Mouse (Mus musculus) lung, embryonic 16.5 days (tissue): ENCODE measurements at regions not wholly inside any gene's neighbourhood (a gene's known extent, or its start where the extent isn't known, plus 50 kb on each side); places are given as distances from the start of the nearest gene placed in this dataset.

Experiments
- ATAC-seq: fragments of 200-750 bp; cut with Nextera tagmentation; 2 replicates; pipeline ENCODE4 v1.8.0; 2017; ENCODE audit warnings: low read depth, mild to moderate bottlenecking, moderate library complexity
- H3K27ac ChIP-seq: fragments of 300-500 bp; sonication (generic); 2 replicates; pipeline ENCODE4 v1.5.1; 2014; ENCODE audit warnings: mild to moderate bottlenecking, control low read depth, low read length
- H3K27me3 ChIP-seq: fragments of 300-500 bp; sonication (generic); 2 replicates; pipeline ENCODE4 v1.6.1; 2014; ENCODE audit warnings: low read depth, low read length, mixed read lengths; ENCODE audit not compliant: control insufficient read depth, insufficient read depth
- H3K36me3 ChIP-seq: fragments of 300-500 bp; sonication (generic); 2 replicates; pipeline ENCODE4 v1.6.1; 2014; ENCODE audit warnings: low read length; ENCODE audit not compliant: control insufficient read depth, insufficient read depth
- H3K4me1 ChIP-seq: fragments of 300-500 bp; sonication (generic); replicated peaks from 2 replicates; pipeline ENCODE4 v1.6.1; 2014; ENCODE audit warnings: low read length, mixed read lengths; ENCODE audit not compliant: control insufficient read depth, insufficient read depth
- H3K4me2 ChIP-seq: fragments of 300-500 bp; sonication (generic); 2 replicates; pipeline ENCODE4 v1.6.1; 2014; ENCODE audit warnings: low read depth, low read length, control low read depth
- H3K4me3 ChIP-seq: fragments of 300-500 bp; sonication (generic); 2 replicates; pipeline ENCODE4 v1.5.1; 2014; ENCODE audit warnings: mild to moderate bottlenecking, low read length, control low read depth
- H3K9ac ChIP-seq: fragments of 300-500 bp; sonication (generic); 2 replicates; pipeline ENCODE4 v1.6.1; 2014; ENCODE audit warnings: low read length, control low read depth
- H3K9me3 ChIP-seq: fragments of 300-500 bp; sonication (generic); 2 replicates; pipeline ENCODE4 v1.6.1; 2016; ENCODE audit warnings: low read length; ENCODE audit not compliant: control insufficient read depth
- WGBS: fragments of 180-500 bp; shearing (Covaris S2); extraction: QIAGEN DNeasy Blood & Tissue Kit; methylation state at CpG from one replicate; pipeline ENCODE4 v1.1.7; 2014; 5-methylcytosine and 5-hydroxymethylcytosine counted together

DNA sequence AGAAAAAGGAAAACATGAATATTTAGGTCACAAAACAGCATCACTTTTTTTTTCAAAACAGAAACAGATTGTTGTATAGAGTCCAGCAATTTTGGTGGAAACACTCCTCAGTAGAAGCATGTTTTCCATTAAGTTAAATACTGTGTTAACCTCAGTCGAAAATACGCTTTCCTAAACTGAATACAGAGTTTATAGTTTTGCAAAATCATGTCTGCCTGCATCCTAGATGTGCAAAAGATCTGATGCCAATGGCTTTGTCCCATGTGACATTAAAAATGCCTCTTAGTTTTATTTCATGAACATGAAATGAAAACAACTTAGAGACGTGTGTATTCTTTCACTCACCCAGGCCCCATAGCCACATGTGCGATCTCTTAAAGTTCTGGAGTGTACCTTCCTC is 163.5 kb upstream of the N6amt1 start:
- Histone ChIP-seq H3K27me3 (no peaks in the 10 kb centered on the region), H3K9me3 (no peaks in the 10 kb centered on the region), H3K4me3 (no peak overlapping the region), H3K4me1 (no peaks in the 10 kb centered on the region), H3K36me3 (no peaks in the 10 kb centered on the region), H3K27ac (no peak overlapping the region), H3K9ac (no peak overlapping the region), H3K4me2 (no peak overlapping the region)
- WGBS: 87% methylated on average over 4 of the region's 4 CpGs
- no peak for ATAC-seq

DNA sequence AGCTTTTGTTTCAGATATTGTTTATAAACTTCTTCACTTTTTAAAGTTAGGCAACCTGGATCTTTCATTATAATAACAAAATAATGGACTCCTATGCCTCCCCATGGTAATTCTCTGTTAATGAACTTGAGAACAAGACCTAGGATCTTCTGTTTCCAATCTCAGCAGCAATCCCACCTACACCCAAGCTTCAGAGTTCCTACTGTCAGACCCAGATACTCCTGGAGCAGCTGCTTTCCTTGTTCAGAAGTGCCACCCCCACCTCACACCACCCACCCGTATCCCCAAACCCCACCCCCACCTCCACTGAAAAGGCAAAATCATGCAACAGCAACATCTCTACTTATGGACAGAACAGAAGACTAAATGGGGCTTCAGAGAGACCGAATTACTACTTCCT is 165.2 kb upstream of the N6amt1 start:
- Histone ChIP-seq H3K36me3 (no peaks in the 10 kb centered on the region), H3K4me1 (no peaks in the 10 kb centered on the region), H3K4me2 (no peak overlapping the region), H3K27me3 (no peaks in the 10 kb centered on the region), H3K9me3 (no peaks in the 10 kb centered on the region), H3K4me3 (no peak overlapping the region), H3K27ac (no peak overlapping the region), H3K9ac (no peak overlapping the region)
- WGBS: 61% methylated on average over 2 of the region's 2 CpGs
- ATAC-seq: no peak

DNA sequence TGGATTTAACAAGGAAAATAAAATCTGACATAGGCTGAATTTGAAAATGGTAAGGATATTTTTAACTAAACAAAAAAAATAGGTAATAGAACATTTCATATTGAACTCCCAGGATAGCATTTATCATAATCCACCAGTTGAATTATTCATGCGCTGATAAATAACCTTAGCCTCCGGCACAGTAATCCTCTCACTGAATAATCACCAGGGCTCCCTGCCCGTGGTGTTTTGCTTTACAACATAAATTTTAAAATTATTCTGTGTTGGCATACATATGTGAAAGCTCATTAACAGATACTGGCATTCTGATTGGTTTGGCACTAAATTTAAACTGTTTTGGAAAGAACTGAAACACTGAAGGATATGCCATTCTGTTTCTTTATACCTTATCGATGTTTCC is 181.6 kb upstream of the N6amt1 start:
- no peaks in the 10 kb centered on the region for H3K9me3 ChIP-seq
- no peak overlapping the region for H3K4me2 ChIP-seq
- ATAC-seq: no peak
- H3K27ac ChIP-seq: no peak overlapping the region
- no peak overlapping the region for H3K4me3 ChIP-seq
- WGBS: 78% methylated on average over 4 of the region's 4 CpGs
- no peaks in the 10 kb centered on the region for H3K36me3 ChIP-seq
- no peaks in the 10 kb centered on the region for H3K27me3 ChIP-seq
- H3K9ac ChIP-seq: no peak overlapping the region
- no peaks in the 10 kb centered on the region for H3K4me1 ChIP-seq

DNA sequence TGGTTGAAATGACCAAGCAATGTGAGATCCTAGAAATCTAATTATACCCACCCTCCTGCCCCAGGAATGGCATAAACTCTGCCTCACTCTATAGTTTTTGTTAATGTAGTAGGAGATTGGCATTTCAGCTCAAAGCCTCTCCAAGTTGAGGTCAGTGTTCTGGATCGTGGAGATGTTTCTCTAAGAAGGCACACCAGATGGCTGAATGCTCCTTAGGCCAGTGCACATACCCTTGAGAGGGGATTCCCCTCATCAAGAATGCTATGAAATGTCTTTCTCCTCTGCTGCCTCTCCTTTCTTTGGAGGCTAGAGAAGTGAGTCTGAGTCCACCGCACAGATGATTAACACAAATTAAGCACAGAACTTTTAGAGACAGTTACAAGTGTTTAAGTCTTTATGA is 214.7 kb upstream of the N6amt1 start:
- no peak for ATAC-seq
- no peaks in the 10 kb centered on the region for H3K36me3 ChIP-seq

DNA sequence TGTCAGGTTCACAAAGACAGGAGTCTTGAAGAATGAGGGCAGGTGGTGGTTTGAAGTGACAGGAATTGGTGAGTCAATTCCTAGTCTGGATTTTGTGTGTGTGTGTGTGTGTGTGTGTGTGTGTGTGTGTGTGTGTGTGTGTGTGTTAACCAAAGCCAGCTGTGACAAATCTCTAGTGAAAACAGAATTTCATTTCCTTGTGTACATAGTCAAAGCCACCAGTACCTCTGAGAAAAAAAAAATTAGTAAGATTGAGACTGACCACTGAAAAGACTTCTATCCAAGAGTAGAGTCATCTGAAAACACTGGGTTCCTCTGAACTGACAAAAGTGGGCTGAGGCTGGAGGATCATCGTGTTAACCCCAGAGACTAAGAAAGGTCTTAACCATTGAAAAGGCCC is 217.5 kb upstream of the N6amt1 start:
- no peak overlapping the region for H3K4me3 ChIP-seq
- H3K9ac ChIP-seq: no peak overlapping the region
- no peaks in the 10 kb centered on the region for H3K36me3 ChIP-seq
- no peaks in the 10 kb centered on the region for H3K4me1 ChIP-seq
- no peak overlapping the region for H3K27ac ChIP-seq
- no peak overlapping the region for H3K4me2 ChIP-seq
- no peaks in the 10 kb centered on the region for H3K27me3 ChIP-seq
- H3K9me3 ChIP-seq: no peaks in the 10 kb centered on the region
- WGBS: 79% methylated on average over 1 of the region's 1 CpGs
- ATAC-seq: no peak

More for the DNA sequence above, 214.7 kb upstream of the N6amt1 start:
- Histone ChIP-seq H3K9ac (no peak overlapping the region), H3K4me3 (no peak overlapping the region), H3K9me3 (no peaks in the 10 kb centered on the region), H3K4me1 (no peaks in the 10 kb centered on the region), H3K27me3 (no peaks in the 10 kb centered on the region), H3K27ac (no peak overlapping the region), H3K4me2 (no peak overlapping the region)
- WGBS: 74% methylated on average over 2 of the region's 2 CpGs

DNA sequence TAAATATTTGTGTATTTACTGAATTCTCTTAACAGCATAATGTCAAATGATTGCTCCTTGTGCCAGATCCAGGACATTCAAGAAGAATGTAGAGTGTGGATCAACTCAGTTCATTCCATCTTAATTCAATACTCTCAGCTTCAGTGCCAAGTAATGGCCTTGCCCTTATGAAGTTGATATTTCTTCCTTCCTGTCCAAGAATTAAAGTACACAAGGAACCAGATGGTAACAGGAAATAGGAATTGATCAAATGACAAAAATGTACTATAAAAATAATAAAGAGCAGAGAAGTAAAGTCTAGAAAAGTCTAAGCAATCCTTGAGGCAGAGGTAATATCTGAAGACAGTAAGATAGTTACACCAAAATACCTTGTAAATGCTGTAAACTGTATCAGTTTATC is 219.5 kb upstream of the N6amt1 start:
- Histone ChIP-seq H3K36me3 (no peaks in the 10 kb centered on the region), H3K4me2 (no peak overlapping the region), H3K9me3 (no peaks in the 10 kb centered on the region), H3K4me1 (no peaks in the 10 kb centered on the region), H3K4me3 (no peak overlapping the region), H3K27ac (no peak overlapping the region), H3K9ac (no peak overlapping the region), H3K27me3 (no peaks in the 10 kb centered on the region)
- ATAC-seq: no peak

DNA sequence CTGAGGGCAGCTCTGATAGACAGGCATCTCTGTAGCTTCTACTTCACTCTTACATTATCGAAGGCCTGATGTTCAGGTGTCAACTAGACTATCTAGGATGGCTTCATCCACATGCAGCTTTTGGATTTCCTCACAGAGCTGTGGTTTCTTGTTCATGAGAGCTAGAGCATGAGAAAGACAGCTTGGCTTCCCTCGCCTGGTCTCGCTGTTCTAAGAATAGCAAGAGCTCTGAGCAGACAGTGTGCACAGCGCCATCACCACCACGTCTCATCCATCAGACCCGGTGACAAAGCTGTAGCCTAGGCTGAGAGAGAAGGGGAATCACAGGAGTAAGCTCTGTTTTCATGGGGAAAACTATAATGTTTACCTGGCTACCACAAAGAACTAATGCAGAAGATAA is 220.1 kb upstream of the N6amt1 start:
- H3K4me2 ChIP-seq: no peak overlapping the region
- no peak overlapping the region for H3K9ac ChIP-seq
- no peaks in the 10 kb centered on the region for H3K36me3 ChIP-seq
- no peak for ATAC-seq
- H3K9me3 ChIP-seq: no peaks in the 10 kb centered on the region
- WGBS: 62% methylated on average over 6 of the region's 6 CpGs
- no peak overlapping the region for H3K27ac ChIP-seq
- no peak overlapping the region for H3K4me3 ChIP-seq
- H3K4me1 ChIP-seq: no peaks in the 10 kb centered on the region
- H3K27me3 ChIP-seq: no peaks in the 10 kb centered on the region

DNA sequence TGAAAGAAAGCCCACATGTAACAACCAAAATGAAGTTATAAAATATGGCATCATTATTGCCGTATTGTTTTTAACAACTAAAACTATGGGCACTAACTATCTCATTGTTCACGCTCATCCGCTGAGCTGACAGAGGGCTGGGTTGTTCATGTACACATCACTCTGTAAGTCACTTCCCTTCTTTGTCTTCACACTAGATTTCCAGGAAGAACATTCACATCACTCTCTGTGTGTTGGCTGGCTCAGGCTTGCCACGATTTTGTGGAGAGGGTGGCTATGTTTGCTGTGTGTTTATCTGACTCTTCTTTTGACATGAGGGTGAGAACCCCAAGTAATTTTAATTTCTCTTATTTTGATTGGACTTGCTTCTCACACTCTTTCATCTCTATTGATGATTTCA is 221.9 kb upstream of the N6amt1 start:
- no peaks in the 10 kb centered on the region for H3K9me3 ChIP-seq
- H3K4me1 ChIP-seq: no peaks in the 10 kb centered on the region
- H3K27me3 ChIP-seq: no peaks in the 10 kb centered on the region
- ATAC-seq: peak; percentile 44
- peak overlapping the region; percentile 65 for H3K27ac ChIP-seq
- no peak overlapping the region for H3K4me3 ChIP-seq
- no peaks in the 10 kb centered on the region for H3K36me3 ChIP-seq
- no peak overlapping the region for H3K4me2 ChIP-seq
- WGBS: 66% methylated on average over 4 of the region's 4 CpGs
- H3K9ac ChIP-seq: no peak overlapping the region

DNA sequence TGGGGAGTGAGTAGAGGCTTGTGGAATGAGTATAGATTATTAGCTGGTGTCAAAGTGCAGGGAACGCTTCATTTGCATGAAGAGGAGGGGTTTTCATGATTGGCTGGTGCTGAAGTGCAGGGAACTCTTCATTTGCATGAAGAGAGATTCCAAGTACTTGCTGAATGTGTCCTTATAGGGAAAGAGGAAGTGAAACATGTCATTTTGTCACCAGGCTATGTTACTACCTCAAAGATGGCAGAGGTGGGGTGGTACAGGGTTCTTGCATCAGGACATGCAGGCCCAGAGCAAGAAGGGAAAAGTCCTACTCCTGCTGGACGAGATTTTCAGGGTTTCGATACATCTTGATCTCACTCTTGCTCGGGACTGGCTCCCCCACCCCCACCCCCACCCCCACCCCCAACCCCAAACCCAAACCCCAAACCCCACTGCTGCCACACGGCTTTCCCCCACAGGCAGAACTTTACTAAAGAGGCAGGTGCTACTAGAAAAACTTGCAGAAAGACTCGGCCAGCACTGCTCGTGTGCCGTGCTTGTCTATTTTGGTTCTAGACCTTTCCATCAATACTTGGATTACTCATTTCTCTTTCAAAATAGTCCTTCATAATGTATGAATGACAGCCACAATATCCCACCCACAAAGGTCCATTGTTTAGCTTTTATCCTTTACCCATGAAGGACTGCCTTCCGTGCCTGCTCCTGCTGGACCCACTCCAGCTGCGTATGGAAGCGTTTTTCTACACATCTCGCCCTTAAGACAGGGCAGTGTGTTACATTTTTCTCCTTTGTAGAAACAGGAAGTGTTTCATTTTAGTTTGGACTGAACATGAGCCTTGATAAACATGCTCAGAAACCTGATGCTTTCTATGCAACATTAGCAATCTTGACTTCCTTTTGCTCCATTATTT is 223.0 kb upstream of the N6amt1 start:
- peak overlapping the region; percentile 65 for H3K27ac ChIP-seq
- H3K9me3 ChIP-seq: no peaks in the 10 kb centered on the region
- no peaks in the 10 kb centered on the region for H3K36me3 ChIP-seq
- H3K4me1 ChIP-seq: no peaks in the 10 kb centered on the region
- no peak overlapping the region for H3K4me3 ChIP-seq
- 60% methylated on average over 12 of the region's 12 CpGs for WGBS
- H3K4me2 ChIP-seq: 0 out of 2 replicates have a peak overlapping the region, but pooled peaks have one; percentile 20
- peak; percentile 51 for ATAC-seq
- H3K9ac ChIP-seq: no peak overlapping the region
- H3K27me3 ChIP-seq: no peaks in the 10 kb centered on the region
